Mouse (Mus musculus): ENCODE measurements at regions not wholly inside any gene's neighbourhood (a gene's known extent, or its start where the extent isn't known, plus 50 kb on each side); places are given as distances from the start of the nearest gene placed in this dataset.

GRCm38 (mm10) chr1:122501707-122502106, 933.9 kb upstream of the Ddx18 start:
- TF ChIP-seq CTCF (IDR thresholded peaks at IDR 0.05; ENCODE audit: control insufficient read depth, insufficient read depth, insufficient read length): no peak
- no peak for TF ChIP-seq CEBPB (IDR thresholded peaks at IDR 0.05; ENCODE audit: low read depth)

Measured in C2C12 (cell line).